Mouse (Mus musculus) myocyte (in vitro differentiated cells): ENCODE data around the gene Camkmt. TPM values are rescaled to one million over a fixed set of nuclear protein-coding genes. Genes with fewer than 3 reads are reported as not detected.

Experiments
- H3K27me3 ChIP-seq: one replicate; pipeline ENCODE4 v1.6.1; 2011; ENCODE audit not compliant: control insufficient read depth, insufficient read depth, insufficient read length
- H3K36me3 ChIP-seq: one replicate; pipeline ENCODE4 v1.6.1; 2011; ENCODE audit not compliant: control insufficient read depth, insufficient read depth
- H3K4me2 ChIP-seq: one replicate; pipeline ENCODE4 v1.6.1; 2011; ENCODE audit warnings: low read depth, control low read depth
- H3K4me3 ChIP-seq: one replicate; pipeline ENCODE4 v1.5.1; 2011; ENCODE audit warnings: mild to moderate bottlenecking, control low read depth, moderate library complexity
- H3K79me2 ChIP-seq: one replicate; pipeline ENCODE4 v1.6.1; 2011; ENCODE audit not compliant: control insufficient read depth, insufficient read depth
- H3ac ChIP-seq: one replicate; pipeline ENCODE4 v1.6.1; 2011; ENCODE audit not compliant: control insufficient read depth, insufficient read length
- CEBPB ChIP-seq: IDR thresholded peaks from 2 replicates; pipeline ENCODE4 v1.6.1; 2011; ENCODE audit warnings: mild to moderate bottlenecking, moderate library complexity; ENCODE audit not compliant: poor library complexity, insufficient read depth, severe bottlenecking
- E2F4 ChIP-seq: IDR thresholded peaks from one replicate; pipeline ENCODE4 v1.6.1; 2011; ENCODE audit warnings: mild to moderate bottlenecking, control low read depth, moderate library complexity; ENCODE audit not compliant: insufficient read depth
- MAX ChIP-seq: IDR thresholded peaks from one replicate; pipeline ENCODE4 v1.6.1; 2011; ENCODE audit warnings: low read depth, mild to moderate bottlenecking, control low read depth
- MYOD1 ChIP-seq, 3 experiments: IDR thresholded peaks; one replicate each; pipeline ENCODE4 v1.6.1; 2011; ENCODE audit warnings: control low read depth in 2 of 3, low read depth in 2 of 3, mild to moderate bottlenecking in 2 of 3, moderate library complexity in 1 of 3; ENCODE audit not compliant: insufficient read length in 2 of 3, control insufficient read depth in 1 of 3
- MYOG ChIP-seq, 3 experiments: IDR thresholded peaks; one replicate each; pipeline ENCODE4 v1.6.1; 2011; ENCODE audit warnings: control low read depth in 2 of 3, low read depth in 2 of 3, mild to moderate bottlenecking in 2 of 3; ENCODE audit not compliant: insufficient read length in 2 of 3, control insufficient read depth in 1 of 3, insufficient read depth in 1 of 3
- POLR2A ChIP-seq: IDR thresholded peaks from one replicate; pipeline ENCODE4 v1.6.1; 2011; ENCODE audit warnings: low read depth, mild to moderate bottlenecking, control low read depth, moderate library complexity; ENCODE audit not compliant: insufficient read length
- POLR2AphosphoS2 ChIP-seq: IDR thresholded peaks from one replicate; pipeline ENCODE4 v1.6.1; 2011; ENCODE audit warnings: low read depth, control low read depth; ENCODE audit not compliant: insufficient read length
- REST ChIP-seq: IDR thresholded peaks from one replicate; pipeline ENCODE4 v1.6.1; 2011; ENCODE audit warnings: mild to moderate bottlenecking, control low read depth, moderate library complexity; ENCODE audit not compliant: insufficient read depth, insufficient read length
- SRF ChIP-seq: IDR thresholded peaks from one replicate; pipeline ENCODE4 v1.6.1; 2011; ENCODE audit warnings: low read depth; ENCODE audit not compliant: control insufficient read depth, insufficient read length
- TCF12 ChIP-seq: IDR thresholded peaks from one replicate; pipeline ENCODE4 v1.6.1; 2011; ENCODE audit warnings: mild to moderate bottlenecking, control low read depth; ENCODE audit not compliant: poor library complexity, insufficient read depth, severe bottlenecking
- TCF3 ChIP-seq: IDR thresholded peaks from one replicate; pipeline ENCODE4 v1.6.1; 2011; ENCODE audit warnings: low read depth, control low read depth; ENCODE audit not compliant: insufficient read length
- USF1 ChIP-seq: IDR thresholded peaks from one replicate; pipeline ENCODE4 v1.6.1; 2011; ENCODE audit warnings: low read depth, mild to moderate bottlenecking, control low read depth, moderate library complexity
- polyA plus RNA-seq: library from polyadenylated mRNA; unstranded; fragments of >200 nt; fragmentation: generic; extraction: Trizol; gene quantifications from one replicate; pipeline ENCODE4 v1.2.1, GENCODE M21; 2012; ENCODE audit warnings: missing spikeins

Camkmt gene
- polyA plus RNA-seq, 1 experiment, result 1.4 TPM

DNA sequence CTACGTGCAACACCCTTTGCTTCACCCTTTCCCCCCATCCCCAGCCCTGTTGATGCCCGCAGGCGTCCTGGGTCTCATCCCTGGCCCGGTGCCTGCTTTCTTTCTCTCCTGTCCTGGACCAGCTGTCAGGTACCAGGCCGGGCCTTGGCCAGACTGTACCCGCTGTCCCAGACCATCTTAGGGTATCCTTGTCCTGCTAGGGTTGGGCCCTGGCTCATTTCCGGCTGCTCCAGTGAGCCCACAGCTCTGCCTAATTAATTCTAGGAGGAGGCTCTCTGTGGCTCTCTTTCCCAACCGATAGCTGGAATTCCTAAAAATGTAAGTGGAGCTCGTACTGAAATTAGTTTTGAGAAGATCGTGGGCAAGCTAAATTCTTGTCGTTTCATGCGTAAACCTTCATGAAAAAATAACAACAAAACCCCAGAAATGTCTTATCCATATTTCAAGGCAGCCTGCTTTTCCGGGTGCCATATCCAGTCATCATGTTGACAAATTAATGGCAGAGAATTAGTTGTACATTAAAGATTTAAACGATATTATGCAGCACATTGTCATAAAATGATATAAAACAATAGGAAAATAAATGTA is 395.7 kb downstream of the Camkmt start:
- Histone ChIP-seq H3K27me3 (peaks cover 6% of the 10 kb centered on the region), H3K79me2 (no peaks in the 10 kb centered on the region), H3ac (no peak overlapping the region), H3K4me2 (no peak overlapping the region), H3K4me3 (no peak overlapping the region), H3K36me3 (no peaks in the 10 kb centered on the region)
- TF ChIP-seq E2F4 (no peak), TCF3 (no peak), USF1 (no peak), POLR2A (no peak), MYOG (IDR thresholded peaks at IDR 0.05; ENCODE audit: control insufficient read depth in 1 of 3, insufficient read depth in 1 of 3, insufficient read length in 2 of 3, low read depth in 2 of 3) (no peak), CEBPB (no peak), SRF (no peak), TCF12 (no peak), MAX (no peak), POLR2AphosphoS2 (no peak), REST (no peak), MYOD1 (IDR thresholded peaks at IDR 0.05; ENCODE audit: control insufficient read depth in 1 of 3, insufficient read length in 2 of 3, low read depth in 2 of 3) (no peak)

GRCm38 (mm10) chr17:85486585-85487480 is 396.5 kb downstream of the Camkmt start:
- no peak for TF ChIP-seq TCF12
- no peak for TF ChIP-seq E2F4
- TF ChIP-seq SRF, result no peak
- no peak for TF ChIP-seq MYOG (IDR thresholded peaks at IDR 0.05; ENCODE audit: control insufficient read depth in 1 of 3, insufficient read depth in 1 of 3, insufficient read length in 2 of 3, low read depth in 2 of 3)
- TF ChIP-seq MYOD1 (IDR thresholded peaks at IDR 0.05; ENCODE audit: control insufficient read depth in 1 of 3, insufficient read length in 2 of 3, low read depth in 2 of 3), result no peak
- TF ChIP-seq POLR2A, result no peak
- TF ChIP-seq MAX, result no peak
- no peak for TF ChIP-seq POLR2AphosphoS2
- no peak overlapping the region for H3ac ChIP-seq
- H3K79me2 ChIP-seq, result no peaks in the 10 kb centered on the region
- no peak overlapping the region for H3K4me3 ChIP-seq
- peaks cover 6% of the 10 kb centered on the region for H3K27me3 ChIP-seq
- H3K36me3 ChIP-seq, result no peaks in the 10 kb centered on the region
- no peak overlapping the region for H3K4me2 ChIP-seq

GRCm38 (mm10) chr17:85487531-85487930 is 397.2 kb downstream of the Camkmt start:
- H3K27me3 ChIP-seq, result peaks cover 6% of the 10 kb centered on the region
- H3ac ChIP-seq, result no peak overlapping the region
- H3K79me2 ChIP-seq, result no peaks in the 10 kb centered on the region
- H3K4me3 ChIP-seq, result no peak overlapping the region
- no peaks in the 10 kb centered on the region for H3K36me3 ChIP-seq
- no peak overlapping the region for H3K4me2 ChIP-seq
- TF ChIP-seq SRF (no peak), MYOG (IDR thresholded peaks at IDR 0.05; ENCODE audit: control insufficient read depth in 1 of 3, insufficient read depth in 1 of 3, insufficient read length in 2 of 3, low read depth in 2 of 3) (no peak), POLR2A (no peak), MYOD1 (IDR thresholded peaks at IDR 0.05; ENCODE audit: control insufficient read depth in 1 of 3, insufficient read length in 2 of 3, low read depth in 2 of 3) (no peak)

DNA sequence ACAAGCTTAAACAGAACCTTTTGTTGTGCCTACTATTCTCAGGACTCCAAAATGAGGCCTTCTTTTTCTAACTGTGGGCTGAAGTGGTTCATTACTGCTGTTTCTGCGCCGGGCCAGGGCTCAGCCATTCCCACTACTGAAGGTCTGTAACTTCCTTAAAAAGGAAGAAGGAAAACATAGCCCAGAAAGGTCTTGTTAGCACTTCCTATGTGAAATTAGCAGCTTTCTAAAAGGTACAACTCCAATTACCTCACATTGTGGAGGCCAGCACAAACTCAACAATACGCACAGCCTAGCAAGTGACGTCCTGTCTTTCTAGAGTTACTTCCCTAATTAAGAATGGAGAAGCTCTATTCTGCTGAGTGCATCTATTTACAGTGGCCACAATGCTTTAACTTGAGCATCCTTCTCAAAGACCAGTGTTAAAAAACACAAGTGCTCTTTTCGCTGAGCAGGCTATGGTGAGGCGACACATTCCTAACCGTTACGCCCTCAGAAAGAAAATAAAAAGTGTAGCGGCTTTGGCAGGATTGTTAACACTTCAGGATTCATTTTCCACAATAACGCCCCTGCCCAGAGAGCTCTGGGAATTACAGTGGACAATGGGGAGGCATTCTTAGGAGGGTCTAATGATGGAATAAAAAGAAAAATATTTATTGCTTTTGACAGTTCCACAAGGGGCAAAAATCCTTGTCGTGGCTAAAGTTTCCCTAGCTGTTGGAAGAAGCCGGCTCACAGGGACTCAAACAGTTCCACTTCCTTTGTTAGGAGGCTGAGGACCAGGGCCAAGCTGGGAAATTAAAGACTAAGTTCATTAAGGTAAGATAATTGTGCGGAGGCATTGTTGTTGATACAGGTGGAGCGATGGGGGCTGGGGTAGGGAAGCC is 398.5 kb downstream of the Camkmt start:
- no peak overlapping the region for H3K4me2 ChIP-seq
- no peaks in the 10 kb centered on the region for H3K36me3 ChIP-seq
- TF ChIP-seq MYOG (IDR thresholded peaks at IDR 0.05; ENCODE audit: control insufficient read depth in 1 of 3, insufficient read depth in 1 of 3, insufficient read length in 2 of 3, low read depth in 2 of 3) (no peak), USF1 (no peak), POLR2A (no peak), REST (no peak), MYOD1 (IDR thresholded peaks at IDR 0.05; ENCODE audit: control insufficient read depth in 1 of 3, insufficient read length in 2 of 3, low read depth in 2 of 3) (no peak), TCF12 (no peak), MAX (no peak), POLR2AphosphoS2 (no peak), TCF3 (no peak), SRF (no peak), E2F4 (no peak), CEBPB (no peak)
- no peaks in the 10 kb centered on the region for H3K79me2 ChIP-seq
- H3K4me3 ChIP-seq, result no peak overlapping the region
- peaks cover 6% of the 10 kb centered on the region for H3K27me3 ChIP-seq
- H3ac ChIP-seq, result no peak overlapping the region
